Mouse (Mus musculus): ENCODE results near the gene Atn1. TPM values are rescaled to one million over a fixed set of nuclear protein-coding genes. Genes with fewer than 3 reads are reported as not detected.
A peak's percentile ranks its signal among the peaks of the same experiment; 100 is the strongest.

Gene Atn1
- polyA plus RNA-seq, 1 experiment from 2014 or later, result 20.1 TPM

- ATAC-seq (ENCODE audit: insufficient number of reproducible peaks, insufficient read depth, low FRiP score, low TSS enrichment), result no peak
- whole genome bisulfite sequencing, result 31% methylated on average over 4 of the region's 4 CpGs
- H3K4me3 ChIP-seq, result no peak overlapping the region
- H3K27ac ChIP-seq, result no peak overlapping the region
- H3K4me2 ChIP-seq (replicated peaks), result 0 out of 2 replicates have a peak overlapping the region, but pooled peaks have one; percentile 77
- no peaks in the 10 kb centered on the region for H3K9me3 ChIP-seq
- H3K27me3 ChIP-seq, result peaks cover 17% of the 10 kb centered on the region
- H3K4me1 ChIP-seq, result peaks cover 20% of the 10 kb centered on the region
- no peaks in the 10 kb centered on the region for H3K36me3 ChIP-seq
- H3K9ac ChIP-seq, result no peak overlapping the region
Observed at GRCm38 (mm10) chr6:124767536-124767919, 11.2 kb upstream of the Atn1 start.

DNA sequence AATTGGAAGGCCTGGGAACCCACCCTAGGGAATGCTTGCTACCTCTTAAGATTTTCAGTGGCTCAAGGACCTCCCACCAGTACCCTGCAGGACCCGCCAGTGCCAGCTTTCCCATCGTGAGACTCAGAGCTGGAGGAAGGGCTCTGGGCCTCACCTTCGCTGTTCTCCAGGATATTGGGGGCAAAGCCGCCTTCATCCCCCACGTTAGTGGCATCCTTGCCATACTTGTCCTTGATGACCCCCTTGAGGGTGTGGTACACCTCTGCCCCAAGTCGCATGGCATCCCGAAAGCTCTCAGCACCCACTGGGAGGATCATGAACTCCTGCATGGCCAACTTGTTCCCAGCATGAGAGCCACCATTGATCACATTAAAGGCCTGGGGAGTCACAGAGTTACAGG lies 9.6 kb upstream of the Atn1 start:
- Histone ChIP-seq H3K4me3 (no peak overlapping the region), H3K4me2 (replicated peaks) (no peak overlapping the region), H3K27ac (no peak overlapping the region), H3K9me3 (no peaks in the 10 kb centered on the region), H3K36me3 (no peaks in the 10 kb centered on the region), H3K9ac (no peak overlapping the region), H3K27me3 (peaks cover 17% of the 10 kb centered on the region), H3K4me1 (peaks cover 20% of the 10 kb centered on the region)
- ATAC-seq (ENCODE audit: insufficient number of reproducible peaks, insufficient read depth, low FRiP score, low TSS enrichment), result no peak
- 83% methylated on average over 7 of the region's 7 CpGs for WGBS

GRCm38 (mm10) chr6:124759259-124759658 lies 2.9 kb upstream of the Atn1 start:
- Histone ChIP-seq H3K9me3 (no peaks in the 10 kb centered on the region), H3K4me3 (0 out of 2 replicates have a peak overlapping the region, but pooled peaks have one; percentile 4), H3K27ac (peak overlapping the region; percentile 99), H3K4me1 (peaks cover 36% of the 10 kb centered on the region), H3K9ac (no peak overlapping the region), H3K27me3 (no peaks in the 10 kb centered on the region), H3K36me3 (no peaks in the 10 kb centered on the region), H3K4me2 (replicated peaks) (peak overlapping the region; percentile 78)
- WGBS, result 3% methylated on average over 5 of the region's 5 CpGs
- ATAC-seq (ENCODE audit: insufficient number of reproducible peaks, insufficient read depth, low FRiP score, low TSS enrichment), result no peak

DNA sequence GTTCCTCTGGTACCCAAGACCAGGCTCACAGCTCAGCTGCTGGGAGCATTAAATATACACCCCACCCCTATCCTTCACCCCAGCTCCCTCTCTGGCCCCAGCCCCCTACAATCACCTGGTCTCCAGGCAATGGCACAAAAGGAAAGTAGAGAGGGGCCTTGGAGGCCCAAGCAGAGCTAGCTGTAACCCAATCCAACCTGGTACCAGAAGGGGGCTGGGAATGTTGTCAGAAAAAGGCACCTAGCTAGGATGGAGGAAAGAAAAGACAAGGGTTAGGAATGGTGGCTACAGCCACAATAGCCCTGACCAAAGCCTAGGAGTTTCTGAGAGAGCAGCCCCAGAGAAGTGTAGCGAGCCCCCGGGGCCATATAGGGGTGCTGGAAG lies 2.5 kb upstream of the Atn1 start:
- peak overlapping the region; percentile 99 for H3K27ac ChIP-seq
- H3K4me3 ChIP-seq, result 0 out of 2 replicates have a peak overlapping the region, but pooled peaks have one; percentile 4
- H3K4me2 ChIP-seq (replicated peaks), result peak overlapping the region; percentile 78
- H3K4me1 ChIP-seq, result peaks cover 41% of the 10 kb centered on the region
- no peaks in the 10 kb centered on the region for H3K9me3 ChIP-seq
- peak overlapping the region; percentile 40; the same call in 1 of the 2 replicates for H3K9ac ChIP-seq
- H3K27me3 ChIP-seq, result no peaks in the 10 kb centered on the region
- H3K36me3 ChIP-seq, result no peaks in the 10 kb centered on the region
- ATAC-seq (ENCODE audit: insufficient number of reproducible peaks, insufficient read depth, low FRiP score, low TSS enrichment), result no peak
- whole genome bisulfite sequencing, result 61% methylated on average over 2 of the region's 2 CpGs

- 24% methylated on average over 5 of the region's 5 CpGs for WGBS
- no peaks in the 10 kb centered on the region for H3K36me3 ChIP-seq
- H3K4me1 ChIP-seq, result peaks cover 41% of the 10 kb centered on the region
- H3K9me3 ChIP-seq, result no peaks in the 10 kb centered on the region
- no peak for ATAC-seq (ENCODE audit: insufficient number of reproducible peaks, insufficient read depth, low FRiP score, low TSS enrichment)
- H3K4me2 ChIP-seq (replicated peaks), result peak overlapping the region; percentile 78
- H3K9ac ChIP-seq, result peak overlapping the region; percentile 98
- no peaks in the 10 kb centered on the region for H3K27me3 ChIP-seq
- H3K27ac ChIP-seq, result peak overlapping the region; percentile 99
- peak overlapping the region; percentile 74 for H3K4me3 ChIP-seq
Observed at GRCm38 (mm10) chr6:124757909-124758848, 1.9 kb upstream of the Atn1 start.

DNA sequence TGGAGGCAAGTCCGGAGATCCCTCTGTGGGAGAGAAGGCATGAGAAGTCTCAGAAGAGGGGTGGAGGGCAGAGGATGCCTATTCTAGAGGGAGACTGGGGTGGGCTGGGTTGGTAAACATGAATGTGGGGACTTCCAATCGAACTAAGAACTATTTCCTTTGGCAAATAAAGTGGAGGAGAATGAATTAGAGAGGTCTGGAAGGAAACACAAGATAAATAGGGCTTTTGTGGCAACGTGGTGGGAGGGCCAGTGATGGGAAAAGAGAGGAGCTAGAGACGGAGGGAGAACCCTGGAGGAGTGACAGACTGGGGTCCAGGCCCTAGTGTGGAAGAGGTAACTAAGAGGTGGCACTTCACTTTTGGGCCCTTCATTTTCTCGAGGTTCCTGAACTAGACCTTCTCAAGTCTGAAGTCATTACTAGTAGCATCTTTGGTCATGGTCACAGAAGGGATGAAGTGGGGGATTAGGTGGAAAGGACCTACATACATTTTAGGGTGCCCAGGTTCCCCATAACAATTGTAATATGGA lies 1.1 kb upstream of the Atn1 start:
- H3K27me3 ChIP-seq, result no peaks in the 10 kb centered on the region
- H3K4me2 ChIP-seq (replicated peaks), result peak overlapping the region; percentile 78
- H3K4me1 ChIP-seq, result peaks cover 41% of the 10 kb centered on the region
- H3K36me3 ChIP-seq, result no peaks in the 10 kb centered on the region
- H3K27ac ChIP-seq, result peak overlapping the region; percentile 99
- WGBS, result 6% methylated on average over 5 of the region's 5 CpGs
- H3K4me3 ChIP-seq, result peak overlapping the region; percentile 74
- H3K9me3 ChIP-seq, result no peaks in the 10 kb centered on the region
- ATAC-seq (ENCODE audit: insufficient number of reproducible peaks, insufficient read depth, low FRiP score, low TSS enrichment), result no peak
- peak overlapping the region; percentile 98 for H3K9ac ChIP-seq

GRCm38 (mm10) chr6:124756652-124757350 lies 477 bp upstream of the Atn1 start:
- H3K9me3 ChIP-seq, result no peaks in the 10 kb centered on the region
- 1% methylated on average over 50 of the region's 54 CpGs for WGBS
- peak overlapping the region; percentile 98 for H3K9ac ChIP-seq
- H3K4me1 ChIP-seq, result peaks cover 41% of the 10 kb centered on the region
- peak; percentile 77 for ATAC-seq (ENCODE audit: insufficient number of reproducible peaks, insufficient read depth, low FRiP score, low TSS enrichment)
- no peaks in the 10 kb centered on the region for H3K27me3 ChIP-seq
- no peaks in the 10 kb centered on the region for H3K36me3 ChIP-seq
- H3K4me3 ChIP-seq, result peak overlapping the region; percentile 74
- H3K4me2 ChIP-seq (replicated peaks), result peak overlapping the region; percentile 78
- peak overlapping the region; percentile 99 for H3K27ac ChIP-seq

DNA sequence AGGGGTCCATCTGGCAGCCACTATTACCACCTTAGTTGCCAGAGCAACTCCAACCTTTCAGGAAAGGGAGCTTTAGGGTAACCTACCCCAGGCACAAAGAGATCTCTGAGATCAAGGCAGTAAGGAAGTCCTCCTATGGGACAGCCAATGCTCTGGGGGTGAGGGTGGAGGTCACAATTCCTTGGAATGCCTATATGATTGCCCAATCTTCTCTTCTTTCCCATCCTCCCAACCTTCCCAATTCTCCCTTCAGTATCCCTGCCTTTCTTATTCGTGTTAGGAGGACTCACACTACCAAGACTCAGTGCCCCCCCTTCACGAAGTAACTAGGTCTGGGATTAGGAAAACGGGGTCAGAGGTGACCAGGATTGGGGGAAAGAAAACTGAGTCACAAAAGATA lies 1.0 kb downstream of the Atn1 start:
- H3K9me3 ChIP-seq, result no peaks in the 10 kb centered on the region
- WGBS, result 0% methylated on average over 3 of the region's 3 CpGs
- ATAC-seq (ENCODE audit: insufficient number of reproducible peaks, insufficient read depth, low FRiP score, low TSS enrichment), result no peak
- H3K4me1 ChIP-seq, result peaks cover 41% of the 10 kb centered on the region
- no peaks in the 10 kb centered on the region for H3K36me3 ChIP-seq
- H3K9ac ChIP-seq, result peak overlapping the region; percentile 98
- H3K27me3 ChIP-seq, result no peaks in the 10 kb centered on the region
- peak overlapping the region; percentile 99 for H3K27ac ChIP-seq
- H3K4me3 ChIP-seq, result peak overlapping the region; percentile 74
- peak overlapping the region; percentile 78 for H3K4me2 ChIP-seq (replicated peaks)

GRCm38 (mm10) chr6:124753861-124754260 lies 2.5 kb downstream of the Atn1 start:
- Histone ChIP-seq H3K9me3 (no peaks in the 10 kb centered on the region), H3K4me3 (no peak overlapping the region), H3K4me2 (replicated peaks) (peak overlapping the region; percentile 78; the same call in 1 of the 2 replicates), H3K36me3 (peaks cover 13% of the 10 kb centered on the region), H3K4me1 (peaks cover 34% of the 10 kb centered on the region), H3K27ac (no peak overlapping the region), H3K27me3 (no peaks in the 10 kb centered on the region), H3K9ac (no peak overlapping the region)
- ATAC-seq (ENCODE audit: insufficient number of reproducible peaks, insufficient read depth, low FRiP score, low TSS enrichment), result no peak
- 85% methylated on average over 2 of the region's 2 CpGs for WGBS

- ATAC-seq (ENCODE audit: insufficient number of reproducible peaks, insufficient read depth, low FRiP score, low TSS enrichment), result no peak
- WGBS, result 88% methylated on average over 8 of the region's 8 CpGs
- Histone ChIP-seq H3K4me3 (no peak overlapping the region), H3K36me3 (peaks cover 37% of the 10 kb centered on the region), H3K4me2 (replicated peaks) (no peak overlapping the region), H3K27ac (no peak overlapping the region), H3K4me1 (peaks cover 30% of the 10 kb centered on the region), H3K9me3 (no peaks in the 10 kb centered on the region), H3K9ac (no peak overlapping the region), H3K27me3 (no peaks in the 10 kb centered on the region)
Observed at GRCm38 (mm10) chr6:124750405-124750804, 5.9 kb downstream of the Atn1 start.

Measured in embryonic facial prominence, embryonic 12.5 days (tissue).